Mouse (Mus musculus): Measurements from ENCODE around the gene Zfp385b.

GRCm38 (mm10) chr2:77777047-77777686, 42.3 kb downstream of the Zfp385b start:
- TF ChIP-seq CTCF (IDR thresholded peaks at IDR 0.05; ENCODE audit: low read depth, low read length) = no peak
- no peak for TF ChIP-seq POLR2A (IDR thresholded peaks at IDR 0.05; ENCODE audit: extremely low read depth, insufficient read depth, low read length)
